Mouse (Mus musculus): ENCODE data around the gene Srd5a3. TPM values are rescaled to one million over a fixed set of nuclear protein-coding genes. Genes with fewer than 3 reads are reported as not detected.

Gene Srd5a3
- polyA plus RNA-seq, 1 experiment from 2014 or later: 16.1 TPM

DNA sequence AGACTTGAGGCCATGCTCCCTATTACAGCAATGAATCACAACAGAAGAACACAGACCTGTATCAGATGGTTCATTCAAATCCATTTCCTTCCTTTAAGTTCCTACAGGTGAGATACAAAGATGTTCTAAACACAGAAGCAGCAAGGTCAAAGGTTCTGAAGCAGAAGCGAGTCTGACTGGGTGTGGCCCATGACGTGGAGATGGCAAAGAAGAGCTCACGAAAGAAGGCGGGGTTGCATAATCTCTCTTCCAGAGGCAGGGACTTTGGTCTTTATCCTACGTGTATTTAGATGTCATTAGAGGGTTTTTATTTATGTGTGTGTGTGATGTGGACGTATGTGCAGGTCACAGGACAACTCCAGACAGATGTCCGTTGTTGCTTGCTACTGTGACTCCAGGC is 37.6 kb downstream of the Srd5a3 start:
- Histone ChIP-seq H3K9me3 (ENCODE audit: control insufficient read depth, low read length) (no peaks in the 10 kb centered on the region), H3K27ac (ENCODE audit: low read depth, low read length) (no peak overlapping the region), H3K27me3 (ENCODE audit: control insufficient read depth, insufficient read depth, low read length) (no peaks in the 10 kb centered on the region), H3K36me3 (ENCODE audit: control insufficient read depth, insufficient read depth, low read length) (no peaks in the 10 kb centered on the region), H3K4me1 (replicated peaks; ENCODE audit: control insufficient read depth, insufficient read depth, low read length) (no peaks in the 10 kb centered on the region), H3K9ac (ENCODE audit: low read depth, low read length) (no peak overlapping the region), H3K4me3 (ENCODE audit: low read depth, low read length) (no peak overlapping the region), H3K4me2 (replicated peaks; ENCODE audit: low read depth, low read length) (no peak overlapping the region)
- ATAC-seq (ENCODE audit: low FRiP score): no peak
- DNase-seq (ENCODE audit: low spot score): no peak
- WGBS: 89% methylated on average over 7 of the region's 7 CpGs

DNA sequence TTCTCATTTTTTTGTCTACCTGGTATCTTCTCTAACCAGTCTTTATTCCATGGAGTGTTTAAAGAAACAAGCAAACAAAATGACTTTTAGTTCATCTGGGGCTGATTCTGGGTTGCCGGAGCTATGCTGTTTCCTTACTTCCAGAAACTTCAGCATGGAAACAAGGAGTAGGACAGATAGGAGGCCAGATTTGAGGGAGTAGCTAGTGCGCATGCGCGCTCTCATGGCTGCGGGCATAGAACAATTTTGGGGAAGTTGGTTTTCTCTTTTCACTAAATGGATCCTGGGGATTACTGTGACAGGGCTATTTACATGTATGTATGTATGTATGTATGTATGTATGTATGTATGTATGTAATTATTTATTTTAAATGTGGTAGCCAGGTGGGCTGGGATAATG is 39.1 kb downstream of the Srd5a3 start:
- WGBS: 97% methylated on average over 5 of the region's 5 CpGs
- no peak overlapping the region for H3K9ac ChIP-seq (ENCODE audit: low read depth, low read length)
- H3K4me3 ChIP-seq (ENCODE audit: low read depth, low read length): no peak overlapping the region

DNA sequence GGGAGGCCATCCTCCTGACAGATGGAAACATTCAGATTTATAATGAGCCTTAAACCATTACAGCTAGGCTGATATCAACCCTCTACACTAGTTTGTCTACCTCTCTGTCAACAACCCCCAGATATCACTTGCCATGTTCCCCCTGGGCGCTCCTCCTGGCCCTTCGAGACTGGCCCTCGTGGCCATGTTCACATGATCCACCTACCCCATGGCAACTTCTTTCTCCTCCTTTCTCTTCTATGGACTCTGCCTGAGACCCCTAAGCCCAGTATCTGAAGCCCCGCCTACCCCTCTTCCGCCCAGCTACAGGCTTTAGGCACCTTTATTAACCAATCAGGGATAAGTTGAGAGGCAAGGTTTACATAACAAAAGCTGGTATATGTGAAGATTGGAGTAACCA is 39.7 kb downstream of the Srd5a3 start:
- H3K27ac ChIP-seq (ENCODE audit: low read depth, low read length): no peak overlapping the region
- no peak for DNase-seq (ENCODE audit: low spot score)

More for the DNA sequence above, 39.1 kb downstream of the Srd5a3 start:
- Histone ChIP-seq H3K27me3 (ENCODE audit: control insufficient read depth, insufficient read depth, low read length) (no peaks in the 10 kb centered on the region), H3K4me1 (replicated peaks; ENCODE audit: control insufficient read depth, insufficient read depth, low read length) (no peaks in the 10 kb centered on the region), H3K9me3 (ENCODE audit: control insufficient read depth, low read length) (no peaks in the 10 kb centered on the region), H3K27ac (ENCODE audit: low read depth, low read length) (no peak overlapping the region), H3K4me2 (replicated peaks; ENCODE audit: low read depth, low read length) (no peak overlapping the region), H3K36me3 (ENCODE audit: control insufficient read depth, insufficient read depth, low read length) (no peaks in the 10 kb centered on the region)
- ATAC-seq (ENCODE audit: low FRiP score) (no peak), DNase-seq (ENCODE audit: low spot score) (no peak)

DNA sequence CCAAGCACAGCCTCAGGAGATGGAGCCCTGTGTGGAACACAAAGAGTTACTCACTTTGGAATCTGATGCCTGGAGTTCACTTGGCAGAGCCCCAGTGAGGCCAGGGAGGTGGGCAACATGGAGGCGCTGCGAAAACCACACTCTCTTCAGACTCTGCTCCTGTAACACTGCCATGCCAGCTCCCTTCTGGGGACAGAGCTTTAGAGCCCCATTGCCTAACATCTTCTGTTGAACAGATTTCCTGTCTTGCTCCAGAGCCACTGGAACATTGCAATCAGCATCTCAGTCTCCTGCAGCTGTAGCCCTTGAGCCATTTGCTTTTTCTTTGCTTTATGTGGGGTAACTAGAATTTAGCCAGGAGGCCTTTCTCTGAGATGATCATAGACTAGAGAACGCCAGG is 42.3 kb downstream of the Srd5a3 start:
- Histone ChIP-seq H3K36me3 (ENCODE audit: control insufficient read depth, insufficient read depth, low read length) (no peaks in the 10 kb centered on the region), H3K9ac (ENCODE audit: low read depth, low read length) (no peak overlapping the region), H3K27me3 (ENCODE audit: control insufficient read depth, insufficient read depth, low read length) (no peaks in the 10 kb centered on the region), H3K4me1 (replicated peaks; ENCODE audit: control insufficient read depth, insufficient read depth, low read length) (0 out of 2 replicates have a peak, but pooled peaks cover 3% of the 10 kb centered on the region), H3K4me2 (replicated peaks; ENCODE audit: low read depth, low read length) (no peak overlapping the region), H3K27ac (ENCODE audit: low read depth, low read length) (no peak overlapping the region), H3K9me3 (ENCODE audit: control insufficient read depth, low read length) (no peaks in the 10 kb centered on the region), H3K4me3 (ENCODE audit: low read depth, low read length) (no peak overlapping the region)
- DNase-seq (ENCODE audit: low spot score): no peak
- WGBS: 78% methylated on average over 3 of the region's 3 CpGs
- ATAC-seq (ENCODE audit: low FRiP score): no peak

More for the DNA sequence above, 39.7 kb downstream of the Srd5a3 start:
- no peak overlapping the region for H3K4me2 ChIP-seq (replicated peaks; ENCODE audit: low read depth, low read length)
- ATAC-seq (ENCODE audit: low FRiP score): no peak
- no peaks in the 10 kb centered on the region for H3K36me3 ChIP-seq (ENCODE audit: control insufficient read depth, insufficient read depth, low read length)
- H3K27me3 ChIP-seq (ENCODE audit: control insufficient read depth, insufficient read depth, low read length): no peaks in the 10 kb centered on the region
- H3K9me3 ChIP-seq (ENCODE audit: control insufficient read depth, low read length): no peaks in the 10 kb centered on the region
- no peaks in the 10 kb centered on the region for H3K4me1 ChIP-seq (replicated peaks; ENCODE audit: control insufficient read depth, insufficient read depth, low read length)
- WGBS: 87% methylated on average over 5 of the region's 5 CpGs
- no peak overlapping the region for H3K9ac ChIP-seq (ENCODE audit: low read depth, low read length)
- no peak overlapping the region for H3K4me3 ChIP-seq (ENCODE audit: low read depth, low read length)

DNA sequence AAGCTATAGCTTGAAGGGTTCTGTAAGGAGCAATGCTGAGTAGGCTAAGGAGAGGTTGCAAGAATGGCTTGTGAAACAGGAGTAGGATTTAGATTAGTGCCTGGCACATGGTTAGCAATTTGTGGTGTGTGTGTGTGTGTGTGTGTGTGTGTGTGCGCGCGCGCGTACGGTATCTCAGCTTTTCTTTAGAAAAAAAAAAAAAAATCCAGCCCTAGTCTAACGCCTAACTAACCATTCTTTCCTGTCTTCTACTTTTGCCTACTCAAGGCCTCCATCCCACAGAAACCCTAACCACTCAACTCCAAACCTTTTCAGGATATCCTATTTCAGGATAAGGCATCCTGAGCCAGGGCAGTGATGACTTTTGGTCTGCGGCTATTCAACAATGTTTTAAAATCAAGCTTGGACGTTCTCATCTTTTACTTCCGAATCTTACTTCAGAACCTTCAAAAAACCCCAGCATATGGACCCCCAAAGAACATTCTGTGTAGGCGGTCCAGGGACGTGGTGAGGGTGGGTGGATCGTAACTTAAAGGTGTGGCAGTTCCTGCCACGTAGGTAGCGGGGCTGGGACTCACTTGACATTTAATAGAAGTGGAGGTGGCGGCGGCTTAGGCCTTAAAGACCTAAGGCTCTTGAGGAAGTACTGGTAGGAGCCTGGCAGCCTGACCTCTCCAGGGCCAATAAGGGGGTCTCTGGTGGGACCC is 43.1 kb downstream of the Srd5a3 start:
- H3K4me2 ChIP-seq (replicated peaks; ENCODE audit: low read depth, low read length): peak overlapping the region; percentile 84
- no peaks in the 10 kb centered on the region for H3K27me3 ChIP-seq (ENCODE audit: control insufficient read depth, insufficient read depth, low read length)
- H3K9me3 ChIP-seq (ENCODE audit: control insufficient read depth, low read length): no peaks in the 10 kb centered on the region
- ATAC-seq (ENCODE audit: low FRiP score): no peak
- no peak overlapping the region for H3K27ac ChIP-seq (ENCODE audit: low read depth, low read length)
- H3K36me3 ChIP-seq (ENCODE audit: control insufficient read depth, insufficient read depth, low read length): no peaks in the 10 kb centered on the region
- H3K4me1 ChIP-seq (replicated peaks; ENCODE audit: control insufficient read depth, insufficient read depth, low read length): 0 out of 2 replicates have a peak, but pooled peaks cover 3% of the 10 kb centered on the region
- WGBS: 46% methylated on average over 17 of the region's 17 CpGs
- peak overlapping the region; percentile 85 for H3K4me3 ChIP-seq (ENCODE audit: low read depth, low read length)
- no peak for DNase-seq (ENCODE audit: low spot score)
- peak overlapping the region; percentile 97 for H3K9ac ChIP-seq (ENCODE audit: low read depth, low read length)

DNA sequence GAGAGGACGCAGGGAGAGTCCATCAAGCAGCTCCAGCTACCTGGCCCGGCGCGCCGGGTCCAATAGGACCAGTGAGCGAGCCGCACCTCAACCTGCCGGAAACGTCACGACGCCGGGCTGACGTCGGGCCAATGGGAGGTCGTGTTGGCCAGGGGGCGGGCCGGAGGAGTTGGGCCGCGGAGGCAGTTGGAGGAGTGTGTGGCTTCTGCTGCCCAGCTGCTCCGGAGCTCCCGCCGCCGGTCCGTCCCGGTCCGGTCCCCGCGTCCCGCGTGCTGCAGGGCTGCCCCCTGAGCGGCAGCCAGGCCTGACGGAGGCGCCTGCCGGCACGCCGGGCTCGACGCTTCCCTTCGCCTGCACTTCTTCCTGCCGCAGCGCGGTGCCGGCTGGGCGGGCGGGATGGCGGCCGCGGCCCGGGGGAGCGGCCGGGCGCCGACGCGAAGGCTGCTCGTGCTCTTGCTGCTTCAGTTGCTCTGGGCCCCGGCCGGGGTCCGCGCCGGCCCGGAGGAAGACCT is 43.7 kb downstream of the Srd5a3 start, which contains the start of gene Tmem165:
Gene Tmem165, plus strand, starts transcription at position 131 of the 512 bp plus-strand sequence.
- DNase-seq (ENCODE audit: low spot score) (peak; percentile 92), ATAC-seq (ENCODE audit: low FRiP score) (peak; percentile 97)
- H3K27me3 ChIP-seq (ENCODE audit: control insufficient read depth, insufficient read depth, low read length): no peaks in the 10 kb centered on the region
- H3K4me1 ChIP-seq (replicated peaks; ENCODE audit: control insufficient read depth, insufficient read depth, low read length): 0 out of 2 replicates have a peak, but pooled peaks cover 3% of the 10 kb centered on the region
- peak within 1 kb of the TSS; percentile 85 for H3K4me3 ChIP-seq (ENCODE audit: low read depth, low read length)
- no peaks in the 10 kb centered on the region for H3K9me3 ChIP-seq (ENCODE audit: control insufficient read depth, low read length)
- WGBS: 0% methylated on average over 36 of the region's 62 CpGs
- H3K9ac ChIP-seq (ENCODE audit: low read depth, low read length): peak within 1 kb of the TSS; percentile 97
- peak within 1 kb of the TSS; percentile 84 for H3K4me2 ChIP-seq (replicated peaks; ENCODE audit: low read depth, low read length)
- H3K27ac ChIP-seq (ENCODE audit: low read depth, low read length): peak within 1 kb of the TSS; percentile 95
- no peaks in the 10 kb centered on the region for H3K36me3 ChIP-seq (ENCODE audit: control insufficient read depth, insufficient read depth, low read length)

DNA sequence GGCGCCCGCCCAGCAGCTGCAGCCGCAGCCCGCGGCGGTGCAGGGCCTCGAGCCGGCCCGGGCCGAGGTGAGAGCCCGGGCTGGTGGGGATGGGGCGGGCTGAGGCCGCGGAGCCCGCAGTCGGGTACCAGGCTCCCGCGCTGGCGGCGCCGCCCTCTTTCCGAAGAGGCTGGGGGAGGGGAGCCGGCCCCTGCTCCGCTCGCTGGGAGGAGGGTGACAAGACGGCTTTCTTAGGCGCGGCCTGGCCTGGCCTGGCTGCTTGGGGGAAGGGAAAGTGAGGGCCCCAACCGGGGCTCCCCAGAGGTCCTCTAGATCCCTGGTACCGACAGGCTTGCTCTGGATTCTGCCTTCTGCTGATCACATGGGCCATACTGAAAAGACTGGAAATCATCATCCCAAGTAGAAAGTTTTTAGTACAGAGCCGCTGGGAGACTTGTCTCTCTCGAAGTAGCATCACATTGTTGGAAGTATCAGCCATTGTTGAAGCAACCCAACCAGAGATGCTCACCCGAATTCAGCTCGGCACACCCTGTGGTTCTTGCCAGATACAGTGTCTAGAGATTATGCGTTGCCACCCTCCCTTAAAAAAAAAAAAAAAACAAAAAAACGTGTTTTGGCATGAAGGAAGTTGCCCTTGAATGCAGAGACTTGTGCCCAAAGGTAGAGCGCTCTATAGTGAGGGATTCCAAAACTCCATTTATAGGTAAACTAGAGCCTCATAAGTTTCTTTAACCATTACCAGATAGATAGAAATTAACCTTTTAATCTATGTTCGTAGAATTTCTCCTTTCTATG is 44.4 kb downstream of the Srd5a3 start:
- H3K27ac ChIP-seq (ENCODE audit: low read depth, low read length): peak overlapping the region; percentile 95
- WGBS: 6% methylated on average over 30 of the region's 38 CpGs
- H3K9ac ChIP-seq (ENCODE audit: low read depth, low read length): peak overlapping the region; percentile 97
- no peaks in the 10 kb centered on the region for H3K9me3 ChIP-seq (ENCODE audit: control insufficient read depth, low read length)
- H3K4me3 ChIP-seq (ENCODE audit: low read depth, low read length): peak overlapping the region; percentile 85
- no peaks in the 10 kb centered on the region for H3K36me3 ChIP-seq (ENCODE audit: control insufficient read depth, insufficient read depth, low read length)
- H3K4me2 ChIP-seq (replicated peaks; ENCODE audit: low read depth, low read length): peak overlapping the region; percentile 84
- DNase-seq (ENCODE audit: low spot score): peak; percentile 86
- H3K4me1 ChIP-seq (replicated peaks; ENCODE audit: control insufficient read depth, insufficient read depth, low read length): 0 out of 2 replicates have a peak, but pooled peaks cover 3% of the 10 kb centered on the region
- H3K27me3 ChIP-seq (ENCODE audit: control insufficient read depth, insufficient read depth, low read length): no peaks in the 10 kb centered on the region
- ATAC-seq (ENCODE audit: low FRiP score): peak; percentile 94

DNA sequence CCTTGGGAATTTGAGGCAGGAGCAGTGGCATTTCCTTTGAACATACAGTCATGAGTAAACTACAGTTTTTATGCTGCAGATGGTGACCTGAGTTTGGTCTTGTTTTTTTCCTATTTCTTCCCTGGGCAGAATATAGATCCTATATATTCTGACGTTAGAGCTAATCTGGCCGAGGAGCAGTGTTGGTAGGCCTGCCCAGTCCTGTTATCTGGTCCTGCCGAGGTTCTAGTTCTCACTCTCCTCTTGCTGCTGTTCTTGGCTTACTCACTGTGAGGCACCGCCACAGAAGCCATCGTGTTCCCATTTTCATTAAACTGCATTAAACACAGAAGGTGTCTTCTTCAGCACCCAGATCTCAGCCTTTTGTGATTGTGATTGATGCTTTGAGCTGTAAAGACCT is 47.8 kb downstream of the Srd5a3 start:
- Histone ChIP-seq H3K4me2 (replicated peaks; ENCODE audit: low read depth, low read length) (no peak overlapping the region), H3K36me3 (ENCODE audit: control insufficient read depth, insufficient read depth, low read length) (no peaks in the 10 kb centered on the region), H3K4me1 (replicated peaks; ENCODE audit: control insufficient read depth, insufficient read depth, low read length) (0 out of 2 replicates have a peak, but pooled peaks cover 3% of the 10 kb centered on the region), H3K9me3 (ENCODE audit: control insufficient read depth, low read length) (no peaks in the 10 kb centered on the region), H3K27ac (ENCODE audit: low read depth, low read length) (no peak overlapping the region), H3K27me3 (ENCODE audit: control insufficient read depth, insufficient read depth, low read length) (no peaks in the 10 kb centered on the region), H3K9ac (ENCODE audit: low read depth, low read length) (no peak overlapping the region), H3K4me3 (ENCODE audit: low read depth, low read length) (no peak overlapping the region)
- WGBS: 91% methylated on average over 5 of the region's 5 CpGs
- DNase-seq (ENCODE audit: low spot score) (no peak), ATAC-seq (ENCODE audit: low FRiP score) (no peak)

Data from hindbrain, embryonic 11.5 days (tissue).